Mouse (Mus musculus) liver, postnatal 0 days (tissue): ENCODE results near the gene Ldhb. TPM values are rescaled to one million over a fixed set of nuclear protein-coding genes. Genes with fewer than 3 reads are reported as not detected.
A peak's percentile ranks its signal among the peaks of the same experiment; 100 is the strongest.

ENCODE experiments used
- ATAC-seq: fragments of 200-750 bp; cut with Nextera tagmentation; 2 replicates; pipeline ENCODE4 v1.8.0; 2017; ENCODE audit warnings: mild to moderate bottlenecking, moderate library complexity
- DNase-seq: peaks from one replicate; pipeline ENCODE4 v3.0.0-alpha.2; 2016
- H3K27ac ChIP-seq: fragments of 300-500 bp; sonication (generic); 2 replicates; pipeline ENCODE4 v1.5.1; 2014; ENCODE audit warnings: antibody characterized with exemption, moderate library complexity, mild to moderate bottlenecking, low read depth
- H3K27me3 ChIP-seq: fragments of 300-500 bp; sonication (generic); 2 replicates; pipeline ENCODE4 v1.6.1; 2014; ENCODE audit warnings: low read length, control low read depth, mixed read lengths; ENCODE audit not compliant: insufficient read depth
- H3K36me3 ChIP-seq: fragments of 300-500 bp; sonication (generic); replicated peaks from 2 replicates; pipeline ENCODE4 v1.6.1; 2014; ENCODE audit warnings: mild to moderate bottlenecking, control low read depth, low read length, moderate library complexity, mixed read lengths; ENCODE audit not compliant: insufficient read depth
- H3K4me1 ChIP-seq: fragments of 300-500 bp; sonication (generic); 2 replicates; pipeline ENCODE4 v1.6.1; 2014; ENCODE audit warnings: antibody characterized with exemption, mild to moderate bottlenecking, control low read depth; ENCODE audit not compliant: insufficient read depth
- H3K4me2 ChIP-seq: fragments of 300-500 bp; sonication (generic); 2 replicates; pipeline ENCODE4 v1.6.1; 2014; ENCODE audit warnings: low read depth, mild to moderate bottlenecking, low read length, moderate library complexity, mixed read lengths
- H3K4me3 ChIP-seq: fragments of 300-500 bp; sonication (generic); 2 replicates; pipeline ENCODE4 v1.5.1; 2014; ENCODE audit warnings: low read depth, low read length
- H3K9ac ChIP-seq: fragments of 300-500 bp; sonication (generic); replicated peaks from 2 replicates; pipeline ENCODE4 v1.6.1; 2014; ENCODE audit warnings: mild to moderate bottlenecking, moderate library complexity
- H3K9me3 ChIP-seq: fragments of 300-500 bp; sonication (generic); 2 replicates; pipeline ENCODE4 v1.6.1; 2016; ENCODE audit warnings: mild to moderate bottlenecking, control low read depth, low read length, mixed read lengths
- CTCF ChIP-seq: sonication (generic); IDR thresholded peaks from 2 replicates; pipeline ENCODE4 v1.5.1; 2016; ENCODE audit warnings: antibody characterized with exemption, low read depth
- EP300 ChIP-seq: IDR thresholded peaks from 2 replicates; pipeline ENCODE4 v1.6.1; 2016; ENCODE audit warnings: antibody characterized with exemption, low read depth, mild to moderate bottlenecking
- WGBS: fragments of 180-500 bp; shearing (Covaris S2); extraction: QIAGEN DNeasy Blood & Tissue Kit; methylation state at CpG from one replicate; pipeline ENCODE4 v1.1.7; 2014; ENCODE audit not compliant: insufficient replicate concordance; 5-methylcytosine and 5-hydroxymethylcytosine counted together
- polyA plus RNA-seq: library from polyadenylated mRNA; unstranded; fragments of >200 nt; fragmentation: Nextera tagmentation; extraction: Ambion mirVana; gene quantifications from 2 replicates; pipeline ENCODE4 v1.2.1, GENCODE M21; 2015

Gene Ldhb
- polyA plus RNA-seq, 1 experiment from 2014 or later, result 12.9 TPM

DNA sequence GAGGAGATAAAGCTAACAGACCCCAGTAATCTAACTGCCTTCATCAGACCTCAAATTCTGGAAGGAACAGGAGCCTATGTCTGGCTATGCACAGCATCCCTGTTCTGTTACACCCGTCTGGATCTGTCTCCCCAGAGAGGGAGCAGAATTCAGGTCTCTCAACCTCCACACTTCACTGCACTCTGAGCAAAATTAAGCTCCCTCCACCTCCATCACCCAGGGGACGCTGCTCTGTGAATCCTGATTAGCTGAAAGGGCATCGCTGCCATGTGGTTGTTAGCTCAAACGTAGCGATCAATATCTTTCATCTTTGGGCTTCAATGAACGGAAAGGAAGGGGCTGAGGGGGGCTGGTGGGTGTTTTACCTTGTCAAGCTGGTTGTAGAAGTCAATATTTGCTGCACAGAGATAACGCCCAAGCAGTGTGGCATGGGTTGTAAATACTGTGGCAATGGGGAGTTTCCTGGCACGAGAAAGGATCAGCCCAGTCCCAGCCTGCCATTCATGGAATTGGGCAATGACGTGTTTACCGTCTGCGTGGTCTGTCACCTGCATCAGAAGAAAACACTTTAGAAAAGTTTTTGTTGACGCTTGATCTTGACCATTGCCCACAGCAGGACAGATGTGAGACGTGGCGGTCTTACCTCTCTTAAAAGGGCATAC is 48.6 kb downstream of the Ldhb start:
- ATAC-seq (peak; percentile 94), DNase-seq (peak; percentile 54)
- Histone ChIP-seq H3K4me2 (no peak overlapping the region), H3K4me3 (no peak overlapping the region), H3K4me1 (no peaks in the 10 kb centered on the region), H3K27me3 (no peaks in the 10 kb centered on the region), H3K27ac (peak overlapping the region; percentile 73), H3K36me3 (peaks cover 7% of the 10 kb centered on the region; the same call in 1 of the 2 replicates), H3K9ac (no peak overlapping the region), H3K9me3 (no peaks in the 10 kb centered on the region)
- TF ChIP-seq CTCF, result 0 out of 2 replicates have a peak, but pooled peaks have one; percentile 7
- TF ChIP-seq EP300, result peak; percentile 51; the same call in 1 of the 2 replicates
- WGBS, result 53% methylated on average over 14 of the region's 14 CpGs

DNA sequence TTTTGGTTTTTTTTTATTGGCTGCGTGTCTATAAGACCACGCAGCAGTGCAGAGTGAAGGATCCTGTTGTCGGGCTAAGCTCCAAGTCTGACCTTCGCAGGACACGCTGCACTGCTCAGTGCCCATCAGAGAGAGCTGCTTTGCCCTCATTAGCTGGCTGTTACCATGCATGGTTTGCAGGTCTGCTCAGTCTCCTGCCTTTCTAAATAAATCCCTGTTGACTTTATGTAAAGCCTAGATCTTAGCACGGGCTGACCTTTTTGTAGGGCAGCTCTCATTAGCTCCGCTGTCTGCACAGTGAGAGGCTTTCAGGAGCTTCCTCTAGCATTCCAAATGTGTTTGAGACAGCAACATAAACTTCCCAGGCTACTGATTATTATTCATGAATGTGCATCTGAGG is 49.7 kb downstream of the Ldhb start:
- Histone ChIP-seq H3K27ac (no peak overlapping the region), H3K36me3 (peaks cover 7% of the 10 kb centered on the region; the same call in 1 of the 2 replicates), H3K4me2 (no peak overlapping the region), H3K9me3 (no peaks in the 10 kb centered on the region), H3K4me1 (no peaks in the 10 kb centered on the region), H3K27me3 (no peaks in the 10 kb centered on the region), H3K4me3 (no peak overlapping the region), H3K9ac (no peak overlapping the region)
- ATAC-seq, result no peak
- no peak for DNase-seq
- no peak for TF ChIP-seq EP300
- WGBS, result 72% methylated on average over 7 of the region's 7 CpGs

DNA sequence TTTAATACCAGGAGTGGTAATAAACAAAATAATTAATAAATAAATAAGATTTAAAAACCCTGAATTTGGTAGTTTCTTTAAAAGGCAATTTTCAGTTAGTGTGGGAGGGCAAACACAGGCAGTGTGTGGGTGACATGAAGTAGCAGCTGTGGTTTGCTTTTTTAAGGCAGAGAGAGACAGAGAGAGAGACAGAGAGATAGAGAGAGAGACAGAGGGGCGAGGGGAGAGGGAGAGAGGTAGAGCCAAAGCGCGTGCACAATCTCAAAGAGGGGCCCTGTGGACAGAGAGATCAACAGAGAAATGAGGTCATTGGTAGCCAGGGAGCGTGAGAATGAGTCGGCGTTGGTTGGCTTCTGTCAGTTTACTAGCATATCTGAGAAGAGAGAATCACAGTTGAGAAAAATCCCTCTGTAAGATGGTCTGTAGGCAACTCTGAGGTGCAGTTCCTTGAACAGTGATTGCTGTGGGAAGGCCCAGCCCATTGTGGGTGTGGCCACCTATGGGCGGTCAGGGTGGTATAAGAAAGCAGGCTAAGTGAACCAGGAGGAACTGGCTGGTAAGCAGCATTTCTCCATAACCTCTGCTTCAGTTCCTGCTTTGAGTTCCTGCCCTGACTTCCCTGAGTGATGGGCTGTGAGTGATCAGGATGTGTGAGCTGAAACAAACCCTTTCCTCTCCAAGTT is 52.3 kb downstream of the Ldhb start:
- 70% methylated on average over 7 of the region's 7 CpGs for WGBS
- ATAC-seq, result no peak
- no peak for DNase-seq

DNA sequence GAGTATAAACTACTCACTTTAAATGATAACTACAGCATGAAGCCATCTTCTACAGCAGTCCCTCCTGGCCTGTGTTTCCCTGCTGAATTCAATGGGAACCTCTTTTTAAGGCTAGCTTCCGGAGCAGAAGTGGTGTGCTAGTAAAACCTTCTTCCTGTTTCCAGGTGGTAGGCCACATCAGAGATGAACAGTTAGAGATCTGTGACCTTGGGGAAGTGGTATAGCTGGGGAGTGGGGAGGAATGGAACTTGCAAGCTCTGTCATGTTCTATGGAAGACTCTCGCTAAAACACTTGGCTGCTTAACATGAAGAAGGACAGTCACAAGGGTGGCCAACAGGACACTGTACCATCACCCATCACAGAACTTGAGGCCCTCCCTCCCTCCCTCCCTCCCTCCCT is 54.4 kb downstream of the Ldhb start:
- TF ChIP-seq EP300, result no peak
- TF ChIP-seq CTCF, result no peak
- Histone ChIP-seq H3K4me1 (no peaks in the 10 kb centered on the region), H3K27ac (no peak overlapping the region), H3K9ac (no peak overlapping the region), H3K9me3 (no peaks in the 10 kb centered on the region), H3K4me3 (no peak overlapping the region), H3K4me2 (no peak overlapping the region), H3K27me3 (no peaks in the 10 kb centered on the region), H3K36me3 (peaks cover 9% of the 10 kb centered on the region; the same call in 1 of the 2 replicates)
- ATAC-seq (no peak), DNase-seq (no peak)
- WGBS, result 28% methylated on average over 2 of the region's 2 CpGs

More for the DNA sequence above, 52.3 kb downstream of the Ldhb start:
- no peak for TF ChIP-seq CTCF
- no peak for TF ChIP-seq EP300
- Histone ChIP-seq H3K36me3 (peaks cover 7% of the 10 kb centered on the region; the same call in 1 of the 2 replicates), H3K27ac (no peak overlapping the region), H3K9me3 (no peaks in the 10 kb centered on the region), H3K4me3 (no peak overlapping the region), H3K27me3 (no peaks in the 10 kb centered on the region), H3K9ac (no peak overlapping the region), H3K4me2 (no peak overlapping the region), H3K4me1 (no peaks in the 10 kb centered on the region)

DNA sequence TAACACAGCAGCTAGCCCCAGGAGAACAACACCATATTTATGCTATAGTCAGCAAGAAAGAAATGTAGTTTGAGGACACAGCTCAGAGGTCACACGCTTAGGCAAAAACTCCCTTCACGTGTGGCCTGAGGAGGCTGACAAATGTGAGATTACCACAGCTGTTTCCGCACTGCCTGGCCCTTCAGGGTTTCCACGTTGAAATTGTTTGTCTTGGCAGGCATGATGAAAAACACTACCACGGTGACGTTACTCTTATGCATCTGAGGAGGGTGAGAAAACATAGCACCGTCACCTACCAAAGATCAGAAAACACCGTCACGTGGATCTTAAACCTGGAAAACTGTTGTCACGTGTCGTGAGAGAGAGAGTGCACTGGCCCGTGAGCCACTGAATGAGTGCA is 56.4 kb downstream of the Ldhb start:
- Histone ChIP-seq H3K4me2 (no peak overlapping the region), H3K9me3 (no peaks in the 10 kb centered on the region), H3K27me3 (no peaks in the 10 kb centered on the region), H3K36me3 (peaks cover 9% of the 10 kb centered on the region; the same call in 1 of the 2 replicates), H3K4me1 (no peaks in the 10 kb centered on the region), H3K27ac (no peak overlapping the region), H3K4me3 (no peak overlapping the region), H3K9ac (no peak overlapping the region)
- ATAC-seq, result peak; percentile 73
- TF ChIP-seq CTCF (no peak), EP300 (no peak)
- no peak for DNase-seq
- 81% methylated on average over 12 of the region's 12 CpGs for WGBS

Other genes with a start within 250 kb of the Ldhb start
- gene Iapp, start 209.5 kb downstream of the Ldhb start, polyA plus RNA-seq, result 1.0 TPM in 1 of 2 replicates, not detected in the other
- gene Slco1a5, start 185.0 kb downstream of the Ldhb start, polyA plus RNA-seq, result not detected in 2 replicates
- gene Pyroxd1, start 162.3 kb downstream of the Ldhb start, polyA plus RNA-seq, result 11.0 and 11.7 TPM in 2 replicates
- 5.8 and 7.3 TPM in 2 replicates for gene Recql, start 120.9 kb downstream of the Ldhb start, polyA plus RNA-seq
- 15.9 and 18.0 TPM in 2 replicates for gene Golt1b, start 120.7 kb downstream of the Ldhb start, polyA plus RNA-seq
- 0.09 TPM in 1 of 2 replicates, not detected in the other for gene Spx, start 94.5 kb downstream of the Ldhb start, polyA plus RNA-seq
- 90.8 and 92.7 TPM in 2 replicates for gene Gys2, start 34.8 kb downstream of the Ldhb start, polyA plus RNA-seq
- 5.6 and 6.2 TPM in 2 replicates for gene Kcnj8, start 63.7 kb upstream of the Ldhb start, polyA plus RNA-seq
- 2.9 and 3.2 TPM in 2 replicates for gene Abcc9, start 194.4 kb upstream of the Ldhb start, polyA plus RNA-seq
- gene Cmas, start 248.7 kb upstream of the Ldhb start, polyA plus RNA-seq, result 107 and 121 TPM in 2 replicates